Mouse (Mus musculus) bone marrow, adult 2 months (tissue): Measurements from ENCODE around the gene Coa4. TPM values are rescaled to one million over a fixed set of nuclear protein-coding genes. Genes with fewer than 3 reads are reported as not detected.

Experiments
- H3K27ac ChIP-seq: fragments of 200-500 bp; 2 replicates; pipeline ENCODE4 v1.5.1; 2012; ENCODE audit warnings: low read depth, mild to moderate bottlenecking, control low read depth, inconsistent platforms, low read length; ENCODE audit not compliant: control insufficient read depth, poor library complexity, insufficient read depth
- H3K4me1 ChIP-seq: fragments of 200-500 bp; 2 replicates; pipeline ENCODE4 v1.6.1; 2011; ENCODE audit warnings: low read length; ENCODE audit not compliant: control insufficient read depth, insufficient read depth
- H3K4me3 ChIP-seq: fragments of 200-500 bp; replicated peaks from 2 replicates; pipeline ENCODE3; 2011; ENCODE audit warnings: mild to moderate bottlenecking, low read depth, low read length, control low read depth; ENCODE audit not compliant: control insufficient read depth
- CTCF ChIP-seq: fragments of 200-500 bp; IDR thresholded peaks from 2 replicates; pipeline ENCODE4 v1.5.1; 2011; ENCODE audit warnings: low read length, control low read depth; ENCODE audit not compliant: control insufficient read depth, insufficient read depth
- POLR2A ChIP-seq: fragments of 200-500 bp; IDR thresholded peaks from 2 replicates; pipeline ENCODE4 v1.6.1; 2011; ENCODE audit warnings: low read depth, mild to moderate bottlenecking, control low read depth, low read length, borderline replicate concordance; ENCODE audit not compliant: control insufficient read depth
- WGBS: fragments of 180-500 bp; shearing (Covaris S2); methylation state at CpG from one replicate; pipeline ENCODE4 v1.1.7; 2018; 5-methylcytosine and 5-hydroxymethylcytosine counted together
- polyA plus RNA-seq: library from polyadenylated mRNA; stranded (reverse); fragments of >200 nt; gene quantifications from 2 replicates; pipeline ENCODE4 v1.2.4, GENCODE M21; 2011; ENCODE audit warnings: low replicate concordance; ENCODE audit not compliant: missing spikeins, insufficient read depth, insufficient read length

Gene Coa4
- polyA plus RNA-seq: 3.5 and 7.4 TPM in 2 replicates

GRCm38 (mm10) chr7:100536804-100537518 is at the start of gene Coa4:
TSS of gene Coa4 (plus strand) at chr7:100537071.
- peak; percentile 82 for TF ChIP-seq POLR2A
- TF ChIP-seq CTCF: 0 out of 2 replicates have a peak, but pooled peaks have one; percentile 7
- WGBS: under 1% methylated on average over 33 of the region's 33 CpGs
- H3K4me3 ChIP-seq: peak within 1 kb of the TSS; percentile 92

GRCm38 (mm10) chr7:100487301-100487700 is 49.6 kb upstream of the Coa4 start:
- no peak overlapping the region for H3K4me3 ChIP-seq
- H3K4me1 ChIP-seq: no peaks in the 10 kb centered on the region; the same call in 1 of the 2 replicates
- 43% methylated on average over 2 of the region's 2 CpGs for WGBS
- TF ChIP-seq CTCF: no peak
- no peak for TF ChIP-seq POLR2A
- no peak overlapping the region for H3K27ac ChIP-seq

More at GRCm38 (mm10) chr7:100536804-100537518, at the start of gene Coa4:
- Histone ChIP-seq H3K4me1 (peaks cover 1% of the 10 kb centered on the region; the same call in 1 of the 2 replicates), H3K27ac (peak within 1 kb of the TSS; percentile 69)

GRCm38 (mm10) chr7:100488474-100489048 is 48.3 kb upstream of the Coa4 start:
- WGBS: 72% methylated on average over 10 of the region's 10 CpGs
- Histone ChIP-seq H3K4me1 (no peaks in the 10 kb centered on the region; the same call in 1 of the 2 replicates), H3K27ac (no peak overlapping the region), H3K4me3 (no peak overlapping the region)
- TF ChIP-seq CTCF (no peak), POLR2A (no peak)

- 2% methylated on average over 36 of the region's 36 CpGs for WGBS
- H3K4me3 ChIP-seq: peak overlapping the region; percentile 82
- TF ChIP-seq CTCF: no peak
- no peak; the same call in 1 of the 2 replicates for TF ChIP-seq POLR2A
- H3K27ac ChIP-seq: peak overlapping the region; percentile 92
- no peaks in the 10 kb centered on the region; the same call in 1 of the 2 replicates for H3K4me1 ChIP-seq
Observed at GRCm38 (mm10) chr7:100492391-100493116, 44.3 kb upstream of the Coa4 start.

- WGBS: under 1% methylated on average over 27 of the region's 27 CpGs
- no peaks in the 10 kb centered on the region; the same call in 1 of the 2 replicates for H3K4me1 ChIP-seq
- TF ChIP-seq CTCF (no peak), POLR2A (peak; percentile 100)
Observed at GRCm38 (mm10) chr7:100493117-100493483, 43.8 kb upstream of the Coa4 start, which contains the start of gene Ucp2. TSS of gene Ucp2 (plus strand) at chr7:100493337.

GRCm38 (mm10) chr7:100493484-100494414 is 43.1 kb upstream of the Coa4 start:
- no peak for TF ChIP-seq CTCF
- no peak for TF ChIP-seq POLR2A
- Histone ChIP-seq H3K4me1 (no peaks in the 10 kb centered on the region; the same call in 1 of the 2 replicates), H3K27ac (peak overlapping the region; percentile 92), H3K4me3 (peak overlapping the region; percentile 82)
- 2% methylated on average over 19 of the region's 19 CpGs for WGBS

More at GRCm38 (mm10) chr7:100493117-100493483, 43.8 kb upstream of the Coa4 start, which contains the start of gene Ucp2:
- Histone ChIP-seq H3K4me3 (peak within 1 kb of the TSS; percentile 82), H3K27ac (peak within 1 kb of the TSS; percentile 92)

- H3K4me1 ChIP-seq: no peaks in the 10 kb centered on the region; the same call in 1 of the 2 replicates
- H3K27ac ChIP-seq: peak overlapping the region; percentile 92
- 25% methylated on average over 7 of the region's 7 CpGs for WGBS
- H3K4me3 ChIP-seq: peak overlapping the region; percentile 82
- TF ChIP-seq CTCF: no peak
- no peak for TF ChIP-seq POLR2A
Observed at GRCm38 (mm10) chr7:100494415-100494831, 42.4 kb upstream of the Coa4 start.
